Mouse (Mus musculus) midbrain, embryonic 10.5 days (tissue): ENCODE data around the gene Clec4b2. TPM values are rescaled to one million over a fixed set of nuclear protein-coding genes. Genes with fewer than 3 reads are reported as not detected.
"Not testable (repeated sequence)": the region's sequence is repeated elsewhere in the genome, so short reads cannot be mapped to it uniquely, and the experiment has no call there.

Experiments used
- DNase-seq: peaks from one replicate; pipeline ENCODE4 v3.0.0-alpha.2; 2017; ENCODE audit warnings: low spot score
- H3K27ac ChIP-seq: fragments of 300-500 bp; sonication (generic); replicated peaks from 2 replicates; pipeline ENCODE4 v1.5.1; 2016; ENCODE audit warnings: mild to moderate bottlenecking
- H3K27me3 ChIP-seq: fragments of 300-500 bp; sonication (generic); 2 replicates; pipeline ENCODE4 v1.6.1; 2016; ENCODE audit warnings: low read depth, mild to moderate bottlenecking; ENCODE audit not compliant: poor library complexity, severe bottlenecking
- H3K36me3 ChIP-seq: fragments of 300-500 bp; sonication (generic); 2 replicates; pipeline ENCODE4 v1.6.1; 2016; ENCODE audit warnings: mild to moderate bottlenecking, moderate library complexity
- H3K4me1 ChIP-seq: fragments of 300-500 bp; sonication (generic); 2 replicates; pipeline ENCODE4 v1.6.1; 2016
- H3K4me3 ChIP-seq: fragments of 300-500 bp; sonication (generic); 2 replicates; pipeline ENCODE4 v1.5.1; 2016; ENCODE audit warnings: mild to moderate bottlenecking, moderate library complexity
- H3K9me3 ChIP-seq: fragments of 300-500 bp; sonication (generic); replicated peaks from 2 replicates; pipeline ENCODE4 v1.6.1; 2016; ENCODE audit warnings: mild to moderate bottlenecking
- WGBS: fragments of 180-500 bp; shearing (Covaris S2); methylation state at CpG from one replicate; pipeline ENCODE4 v1.1.7; 2016; 5-methylcytosine and 5-hydroxymethylcytosine counted together
- polyA plus RNA-seq: library from polyadenylated mRNA; unstranded; fragments of >200 nt; fragmentation: Nextera tagmentation; extraction: Ambion mirVana; gene quantifications from 2 replicates; pipeline ENCODE4 v1.2.1, GENCODE M21; 2016

Clec4b2 gene
- polyA plus RNA-seq, 1 experiment from 2014 or later: not detected

DNA sequence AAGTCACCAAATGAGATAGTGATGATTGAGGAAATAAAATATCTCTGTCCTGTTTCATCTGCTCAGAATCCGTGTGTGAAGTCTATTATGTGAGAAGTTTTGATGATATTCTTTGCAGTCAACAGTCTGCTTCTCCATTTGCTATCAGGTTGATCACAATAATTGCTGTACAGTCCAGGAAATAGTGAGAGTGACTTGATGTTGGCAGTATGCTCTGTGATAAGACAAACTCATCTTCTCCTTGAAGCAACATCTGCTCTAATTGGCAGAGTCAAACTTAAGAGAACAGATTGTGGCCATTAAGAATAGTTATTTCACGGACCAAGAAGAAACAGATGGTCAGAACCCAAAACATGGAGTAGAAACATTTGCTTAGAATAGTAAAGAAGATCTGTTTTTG lies 58.5 kb downstream of the Clec4b2 start:
- H3K27me3 ChIP-seq: no peaks in the 10 kb centered on the region
- no peak overlapping the region for H3K4me3 ChIP-seq
- H3K4me1 ChIP-seq: no peaks in the 10 kb centered on the region
- DNase-seq: no peak
- WGBS: 77% methylated on average over 2 of the region's 2 CpGs
- H3K9me3 ChIP-seq: no peaks in the 10 kb centered on the region
- H3K36me3 ChIP-seq: no peaks in the 10 kb centered on the region
- H3K27ac ChIP-seq: no peak overlapping the region

- Histone ChIP-seq H3K27me3 (no peaks in the 10 kb centered on the region), H3K4me3 (no peak overlapping the region), H3K36me3 (no peaks in the 10 kb centered on the region), H3K4me1 (no peaks in the 10 kb centered on the region), H3K9me3 (no peaks in the 10 kb centered on the region), H3K27ac (no peak overlapping the region)
- no peak for DNase-seq
Observed at GRCm38 (mm10) chr6:123237582-123237981, 64.9 kb downstream of the Clec4b2 start.

GRCm38 (mm10) chr6:123244201-123244600 lies 71.5 kb downstream of the Clec4b2 start:
- Histone ChIP-seq H3K27me3 (no peaks in the 10 kb centered on the region), H3K27ac (no peak overlapping the region), H3K9me3 (no peaks in the 10 kb centered on the region), H3K4me1 (no peaks in the 10 kb centered on the region), H3K4me3 (no peak overlapping the region), H3K36me3 (no peaks in the 10 kb centered on the region)
- 89% methylated on average over 5 of the region's 5 CpGs for WGBS
- DNase-seq: no peak

- 87% methylated on average over 2 of the region's 2 CpGs for WGBS
- H3K27me3 ChIP-seq, H3K36me3 ChIP-seq, DNase-seq, H3K27ac ChIP-seq, H3K4me1 ChIP-seq, H3K4me3 ChIP-seq, H3K9me3 ChIP-seq: not testable (repeated sequence)
Observed at GRCm38 (mm10) chr6:123248862-123249261, 76.2 kb downstream of the Clec4b2 start.

DNA sequence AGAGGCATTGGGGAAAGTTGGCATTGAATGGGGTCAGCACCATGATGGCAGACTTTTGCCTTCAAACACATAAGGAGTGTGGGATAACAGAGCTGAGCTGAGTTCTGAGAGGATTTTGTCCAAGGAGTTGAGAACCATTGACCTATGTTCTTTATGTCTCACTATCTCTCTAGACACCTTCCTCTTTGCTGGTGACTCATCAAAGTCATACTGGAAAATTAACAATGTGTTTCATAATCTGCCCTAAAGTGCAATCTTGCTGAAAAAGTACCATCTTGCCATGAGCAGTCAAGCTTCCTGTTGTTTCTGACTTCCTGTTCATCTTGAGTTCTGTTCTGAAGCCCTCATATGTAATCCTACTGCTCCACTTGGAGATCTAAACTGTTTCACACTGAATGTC lies 80.0 kb downstream of the Clec4b2 start:
- DNase-seq: no peak
- Histone ChIP-seq H3K27me3 (no peaks in the 10 kb centered on the region), H3K9me3 (peaks cover 6% of the 10 kb centered on the region), H3K4me3 (no peak overlapping the region), H3K27ac (no peak overlapping the region), H3K36me3 (no peaks in the 10 kb centered on the region), H3K4me1 (no peaks in the 10 kb centered on the region)

Other genes with a start within 250 kb of the Clec4b2 start
- gene Clec4a3, start 220.4 kb upstream of the Clec4b2 start, polyA plus RNA-seq: 0.17 and 0.83 TPM in 2 replicates
- not detected in 2 replicates for gene Clec4a4, start 182.5 kb upstream of the Clec4b2 start, polyA plus RNA-seq
- gene Clec4b1, start 122.9 kb upstream of the Clec4b2 start, polyA plus RNA-seq: not detected in 2 replicates
- 0.54 and 1.1 TPM in 2 replicates for gene Clec4a2, start 66.5 kb upstream of the Clec4b2 start, polyA plus RNA-seq
- 0.30 TPM in 1 of 2 replicates, not detected in the other for gene Clec4n, start 57.0 kb downstream of the Clec4b2 start, polyA plus RNA-seq
- not detected in 2 replicates for gene Clec4d, start 89.2 kb downstream of the Clec4b2 start, polyA plus RNA-seq
- gene Clec4e, start 117.0 kb downstream of the Clec4b2 start, polyA plus RNA-seq: 0.02 TPM in 1 of 2 replicates, not detected in the other
- not detected in 2 replicates for gene Vmn2r19, start 135.4 kb downstream of the Clec4b2 start, polyA plus RNA-seq
- gene Vmn2r20, start 245.2 kb downstream of the Clec4b2 start, polyA plus RNA-seq: not detected in 2 replicates